Mouse (Mus musculus) brain, embryonic 14.5 days (tissue): ENCODE results near the gene Gm3033.
"Not testable (repeated sequence)": the region's sequence is repeated elsewhere in the genome, so short reads cannot be mapped to it uniquely, and the experiment has no call there.

Experiments
- CTCF ChIP-seq: fragments of 200-500 bp; IDR thresholded peaks from 2 replicates; pipeline ENCODE4 v1.5.1; 2012; ENCODE audit warnings: inconsistent platforms, mild to moderate bottlenecking, moderate library complexity, borderline replicate concordance; ENCODE audit not compliant: insufficient read depth, insufficient read length; ENCODE audit errors: extremely low read depth
- POLR2A ChIP-seq: fragments of 200-500 bp; IDR thresholded peaks from 2 replicates; pipeline ENCODE4 v1.6.1; 2012; ENCODE audit warnings: mild to moderate bottlenecking, inconsistent platforms, borderline replicate concordance; ENCODE audit not compliant: poor library complexity, insufficient read depth, insufficient read length, severe bottlenecking; ENCODE audit errors: extremely low read depth

GRCm38 (mm10) chr14:3845945-3846344, at the start of gene Gm3033:
- not testable (repeated sequence) for TF ChIP-seq CTCF, POLR2A
